Mouse (Mus musculus): ENCODE measurements at regions not wholly inside any gene's neighbourhood (a gene's known extent, or its start where the extent isn't known, plus 50 kb on each side); places are given as distances from the start of the nearest gene placed in this dataset.

DNA sequence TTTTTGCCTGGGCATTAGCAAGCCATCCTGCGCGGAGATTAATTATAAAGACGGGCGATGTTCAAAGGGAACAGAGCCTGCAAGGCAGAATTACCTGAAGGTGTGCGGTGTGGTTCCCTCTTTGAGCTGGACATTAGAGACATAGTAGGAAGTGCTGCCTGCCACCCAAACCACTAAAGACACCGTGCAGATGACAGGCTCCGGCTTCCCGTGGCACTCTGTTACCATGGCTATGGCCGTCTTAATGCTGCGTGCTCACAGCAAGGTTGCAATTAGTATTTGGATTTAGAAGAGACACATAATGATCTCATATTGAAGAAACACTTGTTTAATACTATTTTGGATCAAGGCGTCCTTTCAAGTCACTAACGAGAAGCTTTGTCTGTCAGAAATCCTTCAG, 95.0 kb upstream of the Sox5 start:
- DNase-seq (ENCODE audit: low spot score in 2 of 2), result peak; percentile 10 to 25

GRCm38 (mm10) chr6:144875862-144876261, 94.1 kb upstream of the Sox5 start:
- no peak for DNase-seq (ENCODE audit: low spot score in 2 of 2)

- DNase-seq (ENCODE audit: low spot score in 2 of 2), result no peak
These were observed 92.5 kb upstream of the Sox5 start for GRCm38 (mm10) chr6:144874251-144874650.

- DNase-seq (ENCODE audit: low spot score in 2 of 2), result no peak
These were observed 89.2 kb upstream of the Sox5 start for GRCm38 (mm10) chr6:144870949-144871348.

- DNase-seq (ENCODE audit: low spot score in 2 of 2), result no peak
These were observed 85.6 kb upstream of the Sox5 start for GRCm38 (mm10) chr6:144867333-144867732.

DNA sequence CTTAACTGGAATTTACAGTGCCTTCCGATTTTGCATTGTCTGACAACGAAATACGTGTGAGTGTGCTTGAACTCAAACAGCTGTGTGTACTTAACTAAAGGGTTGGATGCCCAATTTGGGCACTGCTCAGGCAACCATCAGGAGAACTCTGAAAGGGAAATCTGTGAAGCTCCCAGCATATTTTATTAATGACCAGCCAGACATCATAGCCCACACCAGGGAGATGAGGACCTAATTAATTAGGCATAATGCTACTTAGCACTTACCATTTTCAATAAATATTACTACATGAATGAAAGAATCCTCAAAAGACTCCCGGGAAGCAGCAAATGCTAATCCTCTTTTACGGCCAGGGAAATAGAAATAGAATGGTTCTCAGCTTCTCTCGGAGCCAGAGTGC, 82.2 kb upstream of the Sox5 start:
- no peak for DNase-seq (ENCODE audit: low spot score in 2 of 2)

DNA sequence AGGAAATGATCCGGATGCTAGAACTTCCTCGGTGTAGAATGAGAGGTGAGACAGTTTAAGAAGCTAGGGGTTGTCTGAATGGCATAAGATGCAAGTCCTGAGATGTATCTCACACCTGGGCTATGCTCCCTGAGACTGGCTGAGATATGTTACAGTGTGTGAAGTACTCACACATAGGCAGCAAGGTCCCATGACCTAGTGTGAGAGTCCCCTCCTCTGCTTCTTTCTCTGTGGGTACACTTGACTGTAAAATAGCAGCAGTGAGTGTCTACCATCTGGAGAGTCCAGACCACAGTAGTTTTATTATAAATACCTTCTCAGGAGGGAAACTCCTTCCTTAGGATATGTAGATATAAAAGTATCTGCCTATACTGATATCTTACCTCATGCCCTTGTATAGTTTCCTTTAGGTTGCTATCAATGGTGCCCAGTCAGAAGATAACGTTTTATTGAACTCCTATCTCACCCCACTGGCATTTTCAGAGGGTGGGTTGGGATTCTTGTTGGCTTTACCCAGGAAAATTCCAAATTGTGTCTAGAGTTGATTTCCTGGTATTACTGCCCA, 81.7 kb upstream of the Sox5 start:
- no peak for DNase-seq (ENCODE audit: low spot score in 2 of 2)

GRCm38 (mm10) chr6:144841510-144841909, 59.7 kb upstream of the Sox5 start:
- DNase-seq (ENCODE audit: low spot score in 2 of 2), result no peak

DNA sequence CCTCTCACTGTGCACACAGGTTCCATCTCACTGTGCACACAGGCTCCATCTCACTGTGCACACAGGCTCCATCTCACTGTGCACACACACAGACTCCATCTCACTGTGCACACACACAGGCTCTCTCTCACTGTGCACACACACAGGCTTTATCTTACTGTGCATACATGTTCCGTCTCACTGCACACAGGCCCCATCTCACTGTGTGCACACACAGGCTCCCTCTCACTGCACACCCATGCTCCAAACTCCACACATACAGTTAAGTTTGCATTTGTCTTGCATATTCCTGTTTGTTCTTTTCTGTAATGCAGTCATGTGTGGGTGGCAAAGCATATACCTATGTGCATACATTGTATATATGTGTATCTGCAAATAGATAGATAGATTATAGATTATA, 57.6 kb upstream of the Sox5 start:
- no peak for DNase-seq (ENCODE audit: low spot score in 2 of 2)

- no peak for DNase-seq (ENCODE audit: low spot score in 2 of 2)
These were observed 52.8 kb upstream of the Sox5 start for GRCm38 (mm10) chr6:144834323-144835183.

Data from right cerebral cortex, adult 2 months (tissue).